ENCODE assay signal across 7 mouse cellular contexts in genomic region chr12:110806301-110806970, GRCm38 (mm10). TPM values are rescaled to one million over a fixed set of nuclear protein-coding genes. Genes with fewer than 3 reads are reported as not detected.
DNase-seq lines count a peak whose midpoint lies in the region; ATAC-seq and TF ChIP-seq lines count a peak whose summit lies in the region.

No protein-coding gene starts in this region.

- peaks cover 7% of the 10 kb centered on the region; the same call in 1 of the 2 replicates for H3K4me1 ChIP-seq in hindbrain, postnatal 0 days (ENCODE audit: insufficient read depth, low read length)
- peaks cover 36% of the 10 kb centered on the region for H3K4me1 ChIP-seq in hindbrain, embryonic 10.5 days (replicated peaks)
- H3K4me1 ChIP-seq in ES-Bruce4 (ENCODE audit: control insufficient read depth, insufficient read depth, low read length): no peaks in the 10 kb centered on the region
- H3K4me1 ChIP-seq in kidney, postnatal 0 days (replicated peaks; ENCODE audit: insufficient read depth, low read length): no peaks in the 10 kb centered on the region

- peaks cover 4% of the 10 kb centered on the region; the same call in 1 of the 2 replicates for H3K36me3 ChIP-seq in hindbrain, postnatal 0 days (ENCODE audit: insufficient read depth, low read length)
- peaks cover 69% of the 10 kb centered on the region for H3K36me3 ChIP-seq in hindbrain, embryonic 10.5 days
- no peaks in the 10 kb centered on the region; the same call in 1 of the 2 replicates for H3K36me3 ChIP-seq in ES-Bruce4 (ENCODE audit: control insufficient read depth, insufficient read depth, low read length, poor library complexity, severe bottlenecking)
- H3K36me3 ChIP-seq in kidney, postnatal 0 days (ENCODE audit: insufficient read depth, low read length): 0 out of 2 replicates have a peak, but pooled peaks cover 7% of the 10 kb centered on the region

- no peak overlapping the region for H3K27ac ChIP-seq in hindbrain, postnatal 0 days
- no peak overlapping the region for H3K27ac ChIP-seq in hindbrain, embryonic 10.5 days
- no peak overlapping the region for H3K27ac ChIP-seq in ES-Bruce4 (ENCODE audit: insufficient read depth, low read length)
- no peak overlapping the region for H3K27ac ChIP-seq in kidney, postnatal 0 days

- no peak for TF ChIP-seq EP300 in ES-Bruce4 (IDR thresholded peaks at IDR 0.05; ENCODE audit: insufficient read depth, low read depth, low read length)

- H3K27me3 ChIP-seq in hindbrain, postnatal 0 days (ENCODE audit: insufficient read depth, low read length): no peaks in the 10 kb centered on the region
- H3K27me3 ChIP-seq in hindbrain, embryonic 10.5 days (ENCODE audit: insufficient read depth, poor library complexity, severe bottlenecking): no peaks in the 10 kb centered on the region
- H3K27me3 ChIP-seq in ES-Bruce4 (ENCODE audit: control insufficient read depth, insufficient read depth, low read length, poor library complexity, severe bottlenecking): no peaks in the 10 kb centered on the region
- H3K27me3 ChIP-seq in kidney, postnatal 0 days (ENCODE audit: insufficient read depth, low read length): no peaks in the 10 kb centered on the region

- TF ChIP-seq POLR2A in ES-Bruce4 (IDR thresholded peaks at IDR 0.05; ENCODE audit: insufficient read depth, low read length): no peak

- no peaks in the 10 kb centered on the region for H3K9me3 ChIP-seq in hindbrain, postnatal 0 days (ENCODE audit: low read length)
- no peaks in the 10 kb centered on the region for H3K9me3 ChIP-seq in hindbrain, embryonic 10.5 days
- H3K9me3 ChIP-seq in ES-Bruce4 (replicated peaks; ENCODE audit: control insufficient read depth, insufficient read depth, low read length, poor library complexity, severe bottlenecking): no peaks in the 10 kb centered on the region
- H3K9me3 ChIP-seq in kidney, postnatal 0 days (replicated peaks; ENCODE audit: low read length): no peaks in the 10 kb centered on the region

- H3K4me2 ChIP-seq in hindbrain, postnatal 0 days (ENCODE audit: low read depth, low read length): no peak overlapping the region
- no peak overlapping the region for H3K4me2 ChIP-seq in kidney, postnatal 0 days (ENCODE audit: low read length)

- ATAC-seq in hindbrain, postnatal 0 days: no peak; the same call in 1 of the 2 replicates
- no peak for ATAC-seq in kidney, postnatal 0 days (replicated peaks; ENCODE audit: low FRiP score, low read depth)
- ATAC-seq in monocyte, adult 5-6 weeks (replicated peaks; ENCODE audit: insufficient number of reproducible peaks, low FRiP score, low TSS enrichment, poor library complexity, severe bottlenecking): no peak

- no peak overlapping the region for H3K9ac ChIP-seq in hindbrain, postnatal 0 days (replicated peaks; ENCODE audit: low read length)
- H3K9ac ChIP-seq in ES-Bruce4 (ENCODE audit: low read depth, poor library complexity, severe bottlenecking): no peak overlapping the region
- no peak overlapping the region for H3K9ac ChIP-seq in kidney, postnatal 0 days (ENCODE audit: low read depth, low read length)

- WGBS in hindbrain, postnatal 0 days: 78% methylated on average over 3 of the region's 3 CpGs
- WGBS in hindbrain, embryonic 10.5 days: 74% methylated on average over 3 of the region's 3 CpGs
- 81% methylated on average over 3 of the region's 3 CpGs for WGBS in kidney, postnatal 0 days

- H3K4me3 ChIP-seq in hindbrain, postnatal 0 days (ENCODE audit: low read length): no peak overlapping the region
- H3K4me3 ChIP-seq in hindbrain, embryonic 10.5 days: no peak overlapping the region
- no peak overlapping the region for H3K4me3 ChIP-seq in ES-Bruce4 (ENCODE audit: low read depth, low read length)
- no peak overlapping the region for H3K4me3 ChIP-seq in kidney, postnatal 0 days (replicated peaks; ENCODE audit: low read depth, low read length)

- no peak for DNase-seq in hindbrain, postnatal 0 days (ENCODE audit: low spot score)
- DNase-seq in hindbrain, embryonic 10.5 days (ENCODE audit: low spot score): no peak
- peak; percentile 17 for DNase-seq in A20 (ENCODE audit: low read depth, low spot score)
- peak; percentile 7 for DNase-seq in kidney, postnatal 0 days (ENCODE audit: low spot score)
- no peak for DNase-seq in urinary bladder, postnatal 36 days (ENCODE audit: low spot score in 2 of 2)

- TF ChIP-seq CTCF in hindbrain, postnatal 0 days (IDR thresholded peaks at IDR 0.05; ENCODE audit: low read depth): peak; percentile 52
- TF ChIP-seq CTCF in ES-Bruce4 (IDR thresholded peaks at IDR 0.05; ENCODE audit: low read depth, low read length): peak; percentile 28
- peak; percentile 47 for TF ChIP-seq CTCF in kidney, postnatal 0 days (IDR thresholded peaks at IDR 0.05; ENCODE audit: low read depth)

RNA-seq across cellular contexts. Expression of gene Mok, which starts 34.3 kb away (rescaled TPM):
- total RNA-seq in hindbrain, postnatal 0 days (2014; rRNA removed): 7.4 TPM in 2 replicates
- 11.8 and 14.6 TPM in 2 replicates for polyA plus RNA-seq in hindbrain, postnatal 0 days (2015; fragmentation: Nextera tagmentation; extraction: Ambion mirVana)
- 10.5 and 14.2 TPM in 2 replicates for polyA plus RNA-seq in hindbrain, embryonic 10.5 days (2016; fragmentation: Nextera tagmentation; extraction: Ambion mirVana)
- 33.4 and 35.8 TPM in 2 replicates for polyA plus RNA-seq in ES-Bruce4 (2011; ENCODE audit: insufficient read depth, insufficient read length, low read depth, missing spikeins)
- 8.9 and 9.6 TPM in 2 replicates for polyA plus RNA-seq in kidney, postnatal 0 days (2015; fragmentation: Nextera tagmentation; extraction: Ambion mirVana)
- 0.10 to 0.32 TPM in 2 of 3 replicates, not detected in the other for total RNA-seq in monocyte, adult 5-6 weeks (2017)

RNA-seq across cellular contexts. Expression of gene Zfp839, which starts 43.6 kb away (rescaled TPM):
- 6.5 and 7.0 TPM in 2 replicates for total RNA-seq in hindbrain, postnatal 0 days (2014; rRNA removed)
- 2.5 and 2.8 TPM in 2 replicates for polyA plus RNA-seq in hindbrain, postnatal 0 days (2015; fragmentation: Nextera tagmentation; extraction: Ambion mirVana)
- 4.2 and 5.1 TPM in 2 replicates for polyA plus RNA-seq in hindbrain, embryonic 10.5 days (2016; fragmentation: Nextera tagmentation; extraction: Ambion mirVana)
- 11.2 and 12.6 TPM in 2 replicates for polyA plus RNA-seq in ES-Bruce4 (2011; ENCODE audit: insufficient read depth, insufficient read length, low read depth, missing spikeins)
- polyA plus RNA-seq in kidney, postnatal 0 days (2015; fragmentation: Nextera tagmentation; extraction: Ambion mirVana): 2.2 and 2.3 TPM in 2 replicates
- 6.5 to 11.1 TPM (median 9.0 TPM) in 3 replicates for total RNA-seq in monocyte, adult 5-6 weeks (2017)

Comparison
In these comparisons a context has a peak if more than half of its experiments do, and no peak if none do; other contexts are left out.
1. DNase-seq: peak in A20 (single experiment) and kidney, postnatal 0 days (single experiment); none in hindbrain, postnatal 0 days (single experiment), hindbrain, embryonic 10.5 days (single experiment) and urinary bladder, postnatal 36 days (0 of 2).
2. Peak in every context shown above with its lines, with median percentiles within 50 percentile points of each other: CTCF ChIP-seq.